Mouse (Mus musculus) forebrain, embryonic 14.5 days (tissue): ENCODE measurements around the gene Pla2g1b. TPM values are rescaled to one million over a fixed set of nuclear protein-coding genes. Genes with fewer than 3 reads are reported as not detected.
"Not testable (repeated sequence)": the region's sequence is repeated elsewhere in the genome, so short reads cannot be mapped to it uniquely, and the experiment has no call there.

Source experiments
- ATAC-seq: fragments of 200-750 bp; cut with Nextera tagmentation; 2 replicates; pipeline ENCODE4 v1.8.0; 2017; ENCODE audit warnings: mild to moderate bottlenecking, moderate library complexity
- DNase-seq: peaks from one replicate; pipeline ENCODE4 v3.0.0-alpha.2; 2015; ENCODE audit warnings: low spot score
- H3K27ac ChIP-seq: fragments of 300-500 bp; sonication (generic); 2 replicates; pipeline ENCODE4 v1.5.1; 2014; ENCODE audit warnings: low read depth, mild to moderate bottlenecking, control low read depth, low read length, moderate library complexity
- H3K27me3 ChIP-seq: fragments of 300-500 bp; sonication (generic); replicated peaks from 2 replicates; pipeline ENCODE4 v1.6.1; 2014; ENCODE audit warnings: low read length, control low read depth, mixed read lengths; ENCODE audit not compliant: control insufficient read depth, insufficient read depth
- H3K36me3 ChIP-seq: fragments of 300-500 bp; sonication (generic); 2 replicates; pipeline ENCODE4 v1.6.1; 2014; ENCODE audit warnings: low read length, control low read depth; ENCODE audit not compliant: control insufficient read depth, insufficient read depth
- H3K4me1 ChIP-seq: fragments of 300-500 bp; sonication (generic); 2 replicates; pipeline ENCODE4 v1.6.1; 2014; ENCODE audit warnings: antibody characterized with exemption, low read length, control low read depth; ENCODE audit not compliant: control insufficient read depth, insufficient read depth
- H3K4me2 ChIP-seq: fragments of 300-500 bp; sonication (generic); 2 replicates; pipeline ENCODE4 v1.6.1; 2014; ENCODE audit warnings: mild to moderate bottlenecking, control low read depth, low read length
- H3K4me3 ChIP-seq: fragments of 300-500 bp; sonication (generic); 2 replicates; pipeline ENCODE4 v1.5.1; 2014; ENCODE audit warnings: low read depth, low read length, control low read depth
- H3K9ac ChIP-seq: fragments of 300-500 bp; sonication (generic); 2 replicates; pipeline ENCODE4 v1.6.1; 2014; ENCODE audit warnings: mild to moderate bottlenecking, low read length, control low read depth, moderate library complexity
- H3K9me3 ChIP-seq: fragments of 300-500 bp; sonication (generic); replicated peaks from 2 replicates; pipeline ENCODE4 v1.6.1; 2016; ENCODE audit warnings: low read length, control low read depth, mixed read lengths; ENCODE audit not compliant: control insufficient read depth
- WGBS: fragments of 180-500 bp; shearing (Covaris S2); extraction: QIAGEN DNeasy Blood & Tissue Kit; methylation state at CpG from one replicate; pipeline ENCODE4 v1.1.7; 2014; 5-methylcytosine and 5-hydroxymethylcytosine counted together
- polyA plus RNA-seq: library from polyadenylated mRNA; unstranded; fragments of >200 nt; fragmentation: Nextera tagmentation; extraction: Ambion mirVana; gene quantifications from 2 replicates; pipeline ENCODE4 v1.2.1, GENCODE M21; 2014

Gene Pla2g1b
- polyA plus RNA-seq, 1 experiment from 2014 or later = not detected

GRCm38 (mm10) chr5:115441205-115441849, 24.7 kb upstream of the Pla2g1b start:
- Histone ChIP-seq H3K36me3 (peaks cover 96% of the 10 kb centered on the region), H3K27me3 (no peaks in the 10 kb centered on the region), H3K27ac (peak overlapping the region; percentile 75), H3K4me1 (peaks cover 27% of the 10 kb centered on the region), H3K4me2 (no peak overlapping the region), H3K9me3 (no peaks in the 10 kb centered on the region), H3K9ac (no peak overlapping the region), H3K4me3 (no peak overlapping the region)
- DNase-seq (peak; percentile 92), ATAC-seq (no peak)
- WGBS = 26% methylated on average over 14 of the region's 14 CpGs

- ATAC-seq, H3K9ac ChIP-seq, H3K4me2 ChIP-seq, H3K4me3 ChIP-seq, H3K9me3 ChIP-seq, H3K27ac ChIP-seq, DNase-seq, H3K27me3 ChIP-seq: not testable (repeated sequence)
- peaks cover 99% of the 10 kb centered on the region for H3K36me3 ChIP-seq
- peaks cover 17% of the 10 kb centered on the region for H3K4me1 ChIP-seq
- WGBS = 73% methylated on average over 5 of the region's 5 CpGs
Measured at GRCm38 (mm10) chr5:115442663-115443062, 23.4 kb upstream of the Pla2g1b start.

GRCm38 (mm10) chr5:115444130-115444529, 21.9 kb upstream of the Pla2g1b start:
- H3K9ac ChIP-seq = no peak overlapping the region
- H3K36me3 ChIP-seq = peaks cover 99% of the 10 kb centered on the region
- peaks cover 3% of the 10 kb centered on the region for H3K4me1 ChIP-seq
- no peaks in the 10 kb centered on the region for H3K27me3 ChIP-seq
- DNase-seq (no peak), ATAC-seq (no peak)
- no peaks in the 10 kb centered on the region for H3K9me3 ChIP-seq
- 78% methylated on average over 11 of the region's 11 CpGs for WGBS
- no peak overlapping the region for H3K4me2 ChIP-seq
- H3K27ac ChIP-seq = no peak overlapping the region
- no peak overlapping the region for H3K4me3 ChIP-seq

GRCm38 (mm10) chr5:115447108-115447507, 19.0 kb upstream of the Pla2g1b start:
- ATAC-seq (no peak), DNase-seq (no peak)
- H3K9ac ChIP-seq = no peak overlapping the region
- no peaks in the 10 kb centered on the region for H3K9me3 ChIP-seq
- H3K27me3 ChIP-seq = no peaks in the 10 kb centered on the region
- no peak overlapping the region for H3K4me2 ChIP-seq
- H3K27ac ChIP-seq = no peak overlapping the region
- H3K36me3 ChIP-seq = peaks cover 99% of the 10 kb centered on the region
- 85% methylated on average over 17 of the region's 17 CpGs for WGBS
- no peaks in the 10 kb centered on the region for H3K4me1 ChIP-seq
- H3K4me3 ChIP-seq = no peak overlapping the region

GRCm38 (mm10) chr5:115449247-115449646, 16.8 kb upstream of the Pla2g1b start:
- H3K9ac ChIP-seq = no peak overlapping the region
- no peak overlapping the region for H3K27ac ChIP-seq
- H3K4me1 ChIP-seq = no peaks in the 10 kb centered on the region
- DNase-seq (no peak), ATAC-seq (no peak)
- no peaks in the 10 kb centered on the region for H3K9me3 ChIP-seq
- no peaks in the 10 kb centered on the region for H3K27me3 ChIP-seq
- no peak overlapping the region for H3K4me2 ChIP-seq
- peaks cover 98% of the 10 kb centered on the region for H3K36me3 ChIP-seq
- WGBS = 95% methylated on average over 3 of the region's 3 CpGs
- H3K4me3 ChIP-seq = no peak overlapping the region

- H3K4me2 ChIP-seq = no peak overlapping the region
- DNase-seq (no peak), ATAC-seq (no peak)
- no peak overlapping the region for H3K9ac ChIP-seq
- no peaks in the 10 kb centered on the region for H3K9me3 ChIP-seq
- no peaks in the 10 kb centered on the region for H3K4me1 ChIP-seq
- no peak overlapping the region for H3K27ac ChIP-seq
- H3K36me3 ChIP-seq = peaks cover 92% of the 10 kb centered on the region
- H3K27me3 ChIP-seq = no peaks in the 10 kb centered on the region
- no peak overlapping the region for H3K4me3 ChIP-seq
- WGBS = 91% methylated on average over 27 of the region's 27 CpGs
Measured at GRCm38 (mm10) chr5:115450410-115451317, 15.4 kb upstream of the Pla2g1b start.

- 83% methylated on average over 12 of the region's 12 CpGs for WGBS
- ATAC-seq (no peak), DNase-seq (no peak)
Measured at GRCm38 (mm10) chr5:115454422-115455090, 11.5 kb upstream of the Pla2g1b start.

GRCm38 (mm10) chr5:115455838-115456237, 10.2 kb upstream of the Pla2g1b start:
- Histone ChIP-seq H3K9me3 (no peaks in the 10 kb centered on the region), H3K4me3 (no peak overlapping the region), H3K27ac (no peak overlapping the region), H3K4me2 (no peak overlapping the region), H3K27me3 (no peaks in the 10 kb centered on the region), H3K9ac (no peak overlapping the region), H3K36me3 (peaks cover 41% of the 10 kb centered on the region), H3K4me1 (no peaks in the 10 kb centered on the region)
- WGBS = 81% methylated on average over 7 of the region's 7 CpGs
- no peak for ATAC-seq
- DNase-seq = no peak

More at GRCm38 (mm10) chr5:115454422-115455090, 11.5 kb upstream of the Pla2g1b start:
- peaks cover 53% of the 10 kb centered on the region for H3K36me3 ChIP-seq
- no peaks in the 10 kb centered on the region for H3K9me3 ChIP-seq
- no peaks in the 10 kb centered on the region for H3K4me1 ChIP-seq
- H3K4me3 ChIP-seq = no peak overlapping the region
- H3K4me2 ChIP-seq = no peak overlapping the region
- no peaks in the 10 kb centered on the region for H3K27me3 ChIP-seq
- H3K9ac ChIP-seq = 0 out of 2 replicates have a peak overlapping the region, but pooled peaks have one; percentile 13
- no peak overlapping the region for H3K27ac ChIP-seq
